Mouse (Mus musculus) thymus, postnatal 36 days (tissue): ENCODE measurements around the gene Luc7l2.
"Not testable (repeated sequence)": the region's sequence is repeated elsewhere in the genome, so short reads cannot be mapped to it uniquely, and the experiment has no call there.

Source experiments
- DNase-seq, 2 experiments: peaks; one replicate each; pipeline ENCODE4 v3.0.0; 2022; ENCODE audit warnings: mixed read lengths in 2 of 2

Luc7l2 gene

DNA sequence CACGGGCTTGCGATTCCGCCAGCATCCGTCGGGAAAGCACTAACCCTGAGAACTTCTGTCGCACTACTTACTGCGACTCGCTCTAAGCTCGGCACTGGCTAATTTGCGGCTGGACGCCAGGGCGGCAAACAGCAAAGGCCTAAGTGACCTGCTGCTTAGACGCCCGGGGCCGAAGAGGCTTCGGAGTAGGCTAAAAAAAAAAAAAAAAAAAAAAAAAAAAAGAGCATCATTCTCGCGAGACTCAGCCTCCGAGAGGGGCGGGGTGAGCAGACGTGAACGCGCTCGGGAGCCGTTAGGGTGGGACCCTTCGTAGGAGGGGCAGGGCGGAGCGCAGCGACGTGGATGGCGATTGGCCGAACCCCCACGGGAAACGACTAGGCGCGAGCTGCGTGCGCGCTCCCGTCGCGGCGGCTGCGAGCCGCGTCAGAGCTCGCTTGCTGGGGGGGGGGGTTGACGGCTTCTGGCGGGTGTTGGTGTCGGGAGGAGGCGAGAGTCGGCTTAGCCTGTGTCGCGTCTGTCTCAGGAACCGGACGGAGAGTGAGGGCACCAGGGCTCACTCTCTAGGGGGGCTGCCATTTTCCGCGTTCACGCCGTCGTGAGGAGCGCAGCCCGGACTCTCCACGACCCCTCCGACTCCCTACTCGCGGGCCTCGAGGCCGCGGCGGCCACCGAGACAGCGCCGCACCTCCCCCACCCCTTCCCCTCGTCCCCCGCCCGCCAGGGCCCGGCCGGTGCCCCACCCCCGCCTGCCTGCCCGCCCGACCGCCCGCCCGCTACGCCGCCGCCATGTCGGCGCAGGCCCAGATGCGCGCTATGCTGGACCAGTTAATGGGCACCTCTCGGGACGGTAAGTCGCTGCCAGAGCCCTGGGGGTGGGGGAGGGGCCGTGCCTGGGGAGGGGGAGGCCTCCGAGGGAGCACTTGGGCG, at the start of gene Luc7l2:
Gene Luc7l2 (plus strand): TSS at position 273 of the 927 bp plus-strand sequence.
- DNase-seq: peak; percentile 94 to 97

DNA sequence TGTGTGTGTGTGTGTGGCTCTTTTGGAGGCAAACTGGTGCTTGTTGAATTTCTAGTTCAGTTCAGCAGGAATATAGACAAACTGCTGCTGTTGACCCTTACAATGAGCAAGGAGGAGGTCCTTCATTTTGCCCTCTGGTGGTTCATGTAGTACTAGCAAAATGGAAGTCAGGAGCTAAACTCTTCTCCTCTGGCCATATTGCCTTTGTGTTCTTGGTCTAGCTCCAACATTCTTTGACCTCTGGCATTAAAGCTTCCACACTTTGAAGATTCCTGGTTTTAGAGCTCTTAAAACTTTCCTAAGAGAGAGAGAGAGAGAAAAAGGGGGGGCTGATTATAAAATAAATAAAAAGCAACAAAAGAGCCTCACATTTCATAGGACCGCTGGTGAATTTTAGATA, 39.0 kb upstream of the Luc7l2 start:
- no peak for DNase-seq

DNA sequence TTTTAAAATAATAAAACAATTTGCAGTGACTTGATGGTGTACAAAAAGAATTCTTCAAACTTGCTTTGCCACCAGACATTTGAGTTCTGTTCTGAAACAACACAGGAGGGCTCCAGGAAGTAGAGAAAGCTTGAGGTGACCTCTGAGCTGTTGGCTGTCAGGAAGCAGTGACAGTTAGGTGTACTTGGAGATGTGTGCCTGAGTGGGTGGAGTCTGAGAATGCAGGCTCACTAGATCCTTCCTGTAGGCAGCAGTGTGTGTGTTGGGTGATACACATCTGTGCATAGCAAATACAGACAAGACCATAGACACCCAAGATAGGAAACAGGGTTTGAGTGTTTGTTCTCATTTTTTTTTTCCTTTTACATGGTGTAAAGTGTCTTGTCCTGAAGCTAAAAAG, 38.3 kb upstream of the Luc7l2 start:
- peak; percentile 36 to 63 for DNase-seq

DNA sequence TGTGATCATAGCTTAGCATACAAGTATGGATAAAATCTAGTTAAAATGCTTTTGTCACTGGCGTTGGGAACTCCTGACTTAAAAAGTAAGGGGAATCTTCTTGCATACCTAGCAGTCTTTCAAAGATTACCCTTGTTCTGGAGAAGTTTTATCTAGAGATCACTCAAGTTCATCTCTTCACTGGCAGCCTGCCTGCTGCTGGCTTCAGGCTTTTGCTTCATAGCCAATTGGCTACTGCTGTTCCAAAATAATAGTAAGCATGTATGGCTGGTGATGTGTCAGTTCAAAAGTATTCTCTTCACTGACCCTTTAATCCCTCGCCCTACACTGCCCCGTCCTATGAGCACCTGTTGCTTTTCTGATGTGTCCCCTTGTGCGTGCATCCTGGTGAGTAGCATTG, 35.9 kb upstream of the Luc7l2 start:
- no peak for DNase-seq

DNA sequence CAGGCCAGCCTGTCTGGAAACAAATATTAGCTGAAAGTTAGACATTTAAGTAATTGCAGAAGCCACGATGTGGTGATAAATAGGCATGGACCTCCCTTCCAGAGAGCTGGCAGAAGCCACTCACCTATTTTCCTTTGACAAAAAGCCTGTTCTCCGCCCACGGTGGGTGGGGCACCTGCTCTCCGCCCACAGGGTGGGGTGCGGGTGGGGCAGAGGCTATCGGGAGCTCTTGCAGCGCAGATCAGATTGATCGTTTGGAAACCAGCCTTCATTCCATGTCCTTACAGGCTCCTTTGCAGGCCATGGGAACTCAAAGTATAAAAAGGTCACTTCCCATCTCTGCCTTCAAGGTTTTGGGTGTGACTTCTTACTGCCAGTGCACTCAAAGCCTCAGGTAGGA, 27.3 kb upstream of the Luc7l2 start:
- DNase-seq: peak; percentile 24 to 26

DNA sequence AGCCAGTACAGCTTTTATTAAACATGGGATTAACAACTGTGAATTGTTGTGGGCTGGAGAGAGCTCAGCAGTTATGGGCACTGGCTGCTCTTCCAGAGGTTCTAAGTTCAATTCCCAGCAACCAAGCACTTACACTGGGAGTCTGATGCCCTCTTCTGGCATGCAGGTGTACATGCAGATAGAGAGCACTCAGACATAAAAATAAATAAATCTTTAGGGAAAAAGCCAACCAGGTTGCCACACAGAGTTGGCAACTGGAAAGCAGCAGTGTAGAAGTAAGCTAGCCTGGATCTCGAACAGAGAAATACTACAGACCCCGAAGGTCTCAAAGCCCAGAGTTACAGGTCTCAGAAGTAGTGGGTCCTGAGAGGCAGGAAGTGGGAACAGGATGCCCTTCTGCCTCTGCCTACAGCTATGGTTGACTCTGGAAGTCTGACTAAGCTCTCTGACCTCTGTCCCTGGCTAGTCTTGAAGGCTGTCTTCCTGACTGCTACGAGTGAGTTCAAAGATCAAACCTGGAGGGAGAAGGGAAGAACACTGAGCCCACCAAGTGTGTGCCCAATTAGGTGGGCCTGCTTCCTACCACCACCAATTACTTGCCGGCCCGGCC, 19.8 kb upstream of the Luc7l2 start:
- DNase-seq: peak; percentile 17 to 26

DNA sequence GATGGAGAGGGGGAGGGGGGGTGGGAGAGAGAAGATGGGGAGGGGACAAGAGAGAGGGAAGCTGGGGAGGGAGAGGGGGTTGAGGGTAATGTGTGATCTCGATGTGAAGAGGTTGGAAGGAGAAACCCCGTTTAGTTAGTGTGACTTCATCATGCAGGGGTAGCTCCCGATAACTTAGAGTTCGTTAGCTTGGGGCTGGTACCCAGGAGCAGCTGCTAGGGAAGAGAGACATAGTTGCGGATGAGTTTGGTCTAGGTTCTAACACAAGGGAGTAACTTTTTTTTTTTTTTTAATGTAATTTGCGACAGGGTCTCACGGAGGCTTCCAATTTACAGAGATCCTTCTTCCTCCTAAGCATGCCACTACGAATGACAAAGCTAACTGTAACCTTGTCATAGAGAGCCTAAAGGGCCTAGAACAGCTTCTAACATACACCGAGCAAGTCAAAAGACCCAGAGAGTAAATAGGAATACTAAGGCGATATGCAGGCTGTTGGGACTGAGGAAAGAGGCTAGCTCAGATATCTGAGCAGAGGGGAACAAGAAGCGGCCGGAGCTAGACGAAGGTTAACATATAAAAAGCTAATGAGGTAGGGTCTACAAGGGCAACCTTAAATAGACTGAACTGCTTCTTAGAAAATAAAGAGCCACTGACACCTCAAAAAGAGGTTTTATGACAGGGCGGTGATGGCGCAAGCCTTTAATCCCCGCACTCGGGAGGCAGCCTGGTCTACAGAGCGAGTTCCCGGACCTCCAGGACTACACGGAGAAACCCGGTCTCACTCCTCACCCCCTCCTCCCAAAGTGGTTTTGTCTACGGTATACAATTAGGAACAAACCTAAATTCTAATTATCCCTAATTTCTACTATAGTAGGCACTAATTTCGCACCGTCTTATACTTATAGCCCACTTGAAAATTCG, 18.4 kb upstream of the Luc7l2 start:
- peak; percentile 42 to 56 for DNase-seq

DNA sequence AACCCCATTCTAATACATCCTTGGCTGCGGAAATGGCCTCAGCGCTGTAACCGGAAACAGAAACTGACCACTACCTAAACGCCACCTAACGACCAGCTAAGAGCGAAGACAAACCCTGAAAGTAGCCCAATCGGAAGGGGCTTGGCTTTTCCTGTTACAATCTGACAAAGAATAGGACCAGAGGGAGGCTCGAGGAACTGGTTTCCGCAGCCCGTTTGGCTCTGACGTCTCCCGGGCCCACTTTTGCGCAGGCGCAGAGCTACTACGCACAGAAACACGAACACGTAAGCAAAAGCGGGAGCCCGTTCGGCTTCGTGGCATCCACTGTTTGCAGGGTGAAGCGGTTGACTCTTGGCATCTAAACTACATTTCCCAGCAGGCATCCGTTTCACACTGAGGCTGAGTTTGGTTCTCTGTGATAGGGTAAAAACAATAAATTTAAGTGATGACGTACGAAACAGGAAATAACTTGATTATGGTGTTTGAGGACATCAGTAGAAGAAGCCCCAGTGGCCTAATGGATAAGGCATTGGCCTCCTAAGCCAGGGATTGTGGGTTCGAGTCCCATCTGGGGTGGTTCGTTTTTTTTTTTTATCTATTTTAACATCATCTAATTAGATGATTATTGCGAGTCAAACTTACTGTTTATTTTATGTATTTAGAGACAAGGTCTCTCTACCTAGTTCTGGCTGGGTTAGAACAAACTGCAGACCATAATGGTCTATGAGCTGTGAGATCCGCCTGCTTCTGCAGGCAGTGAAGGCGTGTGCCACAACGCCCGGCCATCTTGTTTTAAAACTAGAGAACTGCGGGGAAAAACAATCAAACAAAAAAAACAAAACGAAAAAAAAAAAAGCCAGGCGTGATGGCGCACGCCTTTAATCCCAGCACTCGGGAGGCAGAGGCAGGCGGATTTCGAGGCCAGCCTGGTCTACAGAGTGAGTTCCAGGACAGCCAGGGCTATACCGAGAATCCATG, 17.4 kb upstream of the Luc7l2 start, which contains the start of gene Fmc1:
Gene Fmc1 (plus strand): TSS at position 75 of the 978 bp plus-strand sequence.
- DNase-seq: peak; percentile 94 to 98

DNA sequence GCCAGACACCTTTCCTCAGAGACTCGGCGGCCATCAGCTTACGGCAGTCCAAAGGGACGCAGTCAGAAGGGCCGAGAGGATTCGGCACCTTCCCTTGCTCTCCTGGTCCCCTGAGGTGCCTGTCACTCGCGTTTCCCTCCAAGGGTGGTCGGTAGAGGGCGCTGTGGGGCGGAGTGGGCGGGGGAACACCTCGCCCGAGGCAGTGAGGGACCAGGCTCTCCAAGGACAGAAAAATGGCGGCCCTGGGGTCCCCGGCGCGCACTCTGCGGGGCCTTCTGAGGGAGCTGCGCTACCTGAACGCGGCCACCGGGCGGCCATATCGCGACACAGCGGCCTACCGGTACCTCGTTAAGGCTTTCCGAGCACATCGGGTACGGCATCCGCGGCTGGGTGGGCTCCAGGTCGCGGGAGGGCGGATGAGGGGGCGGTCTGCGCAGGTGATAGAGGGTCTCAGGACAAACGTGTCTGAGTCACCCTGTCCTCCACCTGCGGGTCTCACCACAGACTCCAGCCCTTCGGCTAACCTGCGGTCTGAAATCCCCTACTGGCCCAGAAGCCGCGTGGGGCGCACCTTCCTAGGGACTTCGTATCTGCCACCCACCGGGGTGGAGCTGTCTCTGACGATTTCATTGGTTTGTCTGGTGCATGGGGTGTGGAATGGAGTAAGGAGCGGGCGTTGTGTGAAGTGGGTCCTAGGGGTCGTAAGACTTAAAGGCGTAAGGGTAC, 16.3 kb upstream of the Luc7l2 start:
- DNase-seq: peak; percentile 97 to 100

DNA sequence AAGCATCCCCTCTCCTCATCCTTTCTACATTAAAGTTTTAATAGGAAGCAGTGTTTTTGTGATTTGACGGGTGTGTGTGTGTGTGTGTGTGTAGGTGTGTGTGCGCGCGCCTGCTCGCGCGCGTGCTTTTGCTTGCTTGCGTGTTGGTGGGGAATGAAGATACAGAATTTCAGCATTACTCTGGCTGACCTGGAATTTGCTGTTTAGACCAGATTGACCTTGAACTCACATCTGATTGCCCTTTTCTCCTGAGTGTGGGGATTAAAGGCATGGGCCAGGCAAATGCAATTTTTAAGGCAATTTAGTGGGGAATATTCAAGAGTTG, 15.8 kb upstream of the Luc7l2 start:
- DNase-seq: no peak

DNA sequence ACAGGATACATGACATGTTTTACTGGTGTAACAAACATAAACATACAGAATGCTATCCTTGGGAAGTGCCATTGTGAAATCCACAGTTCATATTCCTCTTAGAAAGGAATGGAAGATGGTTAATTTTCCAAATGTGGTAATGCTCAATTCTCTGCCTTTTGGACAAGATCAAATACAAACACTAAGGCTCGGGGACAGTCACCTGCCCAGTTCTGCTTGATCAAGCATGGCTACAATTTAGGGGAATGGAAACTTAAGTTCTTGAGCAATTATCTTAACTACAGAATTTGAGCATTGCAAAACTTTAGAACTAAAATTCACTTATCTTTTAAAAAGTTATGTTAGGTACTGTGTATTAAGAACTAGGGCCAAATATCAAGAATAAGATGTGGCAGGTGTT, 15.3 kb upstream of the Luc7l2 start:
- no peak for DNase-seq

DNA sequence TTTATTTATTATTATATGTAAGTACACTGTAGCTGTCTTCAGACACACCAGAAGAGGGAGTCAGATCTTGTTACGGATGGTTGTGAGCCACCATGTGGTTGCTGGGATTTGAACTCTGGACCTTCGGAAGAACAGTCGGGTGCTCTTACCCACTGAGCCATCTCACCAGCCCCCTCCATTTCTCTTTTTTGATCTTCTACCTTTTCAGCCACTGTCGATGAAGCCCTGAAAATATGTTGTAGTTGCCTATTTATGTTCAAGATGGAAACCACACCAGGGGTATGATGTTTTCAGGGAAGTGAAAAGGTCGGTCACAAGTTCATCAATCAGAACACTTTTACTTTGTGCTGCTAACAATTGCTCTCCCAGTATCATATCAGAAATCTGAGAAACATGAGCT, 7.0 kb upstream of the Luc7l2 start:
- not testable (repeated sequence) for DNase-seq

DNA sequence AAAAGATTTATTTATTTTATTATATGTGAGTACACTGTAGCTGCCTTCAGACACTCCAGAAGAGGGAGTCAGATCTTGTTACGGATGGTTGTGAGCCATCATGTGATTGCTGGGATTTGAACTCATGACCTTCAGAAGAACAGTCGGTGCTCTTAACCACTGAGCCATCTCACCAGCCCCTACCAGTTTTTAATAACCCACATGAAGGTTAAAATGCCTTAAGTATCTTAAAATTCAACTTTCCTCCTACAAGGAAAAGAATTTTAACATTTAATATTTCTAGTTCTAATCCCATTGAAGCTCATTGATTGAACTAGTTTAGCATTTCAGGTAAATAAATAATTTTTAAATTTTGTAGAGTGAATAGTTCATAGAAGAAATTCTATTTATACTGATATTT, 4.1 kb upstream of the Luc7l2 start:
- not testable (repeated sequence) for DNase-seq

DNA sequence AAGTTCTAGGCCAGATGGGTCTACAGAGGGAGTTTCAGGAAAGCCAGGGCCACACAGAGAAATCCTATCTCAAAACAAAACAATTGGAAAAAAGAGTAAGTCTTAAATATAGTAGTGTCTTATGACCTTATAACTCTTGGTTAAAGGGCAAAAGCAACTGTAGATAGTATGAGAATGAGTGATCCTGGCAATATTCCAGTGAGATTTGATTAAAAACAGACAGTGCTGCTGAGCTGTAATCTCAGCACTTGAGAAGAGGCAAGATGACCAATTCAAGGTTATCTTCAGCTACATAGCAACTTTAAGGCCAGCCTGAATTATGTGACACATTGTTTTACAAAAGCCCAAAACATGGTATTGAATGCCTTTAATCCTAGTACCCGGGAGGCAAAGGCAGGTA, 3.4 kb upstream of the Luc7l2 start:
- no peak for DNase-seq

DNA sequence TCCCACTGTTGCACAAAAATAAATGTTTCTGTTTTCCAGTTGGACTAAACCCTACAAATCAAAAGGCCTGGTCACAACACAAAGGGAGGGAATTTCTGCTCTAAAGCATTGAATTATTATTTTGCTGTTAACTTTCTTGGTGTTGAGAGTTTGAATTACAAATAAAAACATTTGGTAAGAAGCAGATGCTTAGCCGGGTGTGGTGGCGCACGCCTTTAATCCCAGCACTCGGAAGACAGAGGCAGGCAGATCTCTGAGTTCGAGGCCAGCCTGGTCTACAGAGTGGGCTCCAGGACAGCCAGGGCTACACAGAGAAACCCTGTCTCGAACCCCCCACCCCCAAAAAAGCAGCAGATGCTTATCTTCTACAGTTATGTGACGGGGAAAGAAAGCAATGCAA, 2.5 kb upstream of the Luc7l2 start:
- DNase-seq: not testable (repeated sequence)

DNA sequence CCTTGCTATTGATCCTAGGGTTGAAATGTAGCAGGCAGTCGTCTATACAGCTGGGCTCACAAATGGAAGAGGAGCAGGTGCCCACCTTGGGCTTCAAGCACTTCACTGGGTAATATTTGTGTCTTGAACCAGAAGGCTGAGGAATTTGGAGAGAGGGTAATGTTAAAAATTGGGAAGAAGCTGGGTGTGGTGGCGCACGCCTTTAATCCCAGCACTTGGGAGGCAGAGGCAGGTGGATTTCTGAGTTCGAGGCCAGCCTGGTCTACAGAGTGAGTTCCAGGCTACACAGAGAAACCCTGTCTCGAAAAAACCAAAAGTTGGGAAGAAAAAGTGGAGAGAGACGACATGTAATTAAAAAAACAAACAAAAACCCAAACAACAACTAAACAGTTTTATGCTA, 1.3 kb upstream of the Luc7l2 start:
- DNase-seq: not testable (repeated sequence)

DNA sequence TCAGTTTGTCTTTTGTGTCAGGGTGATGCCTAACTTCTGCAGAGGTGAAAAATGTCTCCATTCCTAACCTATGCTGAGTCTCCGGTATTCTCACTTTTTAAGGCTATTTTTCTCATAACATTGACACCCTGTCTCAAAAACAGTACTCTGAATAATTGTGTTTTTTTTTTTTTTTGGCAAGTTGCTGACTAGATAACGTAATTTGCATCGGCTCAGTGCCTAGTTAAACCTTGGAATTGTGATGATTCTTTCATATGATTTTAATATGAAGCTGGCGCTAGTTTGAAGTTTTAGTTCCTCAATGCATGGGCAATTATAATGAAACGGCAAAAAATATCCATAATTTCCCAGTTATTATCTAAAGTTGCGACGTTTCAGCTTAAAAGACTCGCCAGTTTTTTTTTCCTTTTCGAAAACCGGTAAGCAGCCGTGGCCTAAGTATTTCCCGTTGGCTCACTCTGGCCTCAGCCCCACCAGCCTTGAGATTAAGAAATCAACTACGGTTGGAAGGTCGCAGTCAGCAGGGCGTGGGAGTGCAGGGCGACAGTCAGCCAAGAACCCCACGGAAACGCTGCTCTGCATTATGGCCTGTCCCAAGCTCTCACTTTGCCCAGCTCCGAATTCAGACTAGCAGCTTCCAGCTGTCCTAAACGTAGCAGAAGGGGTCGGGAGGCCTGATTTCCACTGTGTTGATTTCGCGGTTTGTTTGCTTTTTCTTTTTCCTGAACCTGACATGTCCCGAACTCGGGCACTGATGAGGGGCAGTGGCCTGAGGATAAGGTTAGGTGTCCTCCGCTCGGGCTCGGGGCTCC, 678 bp upstream of the Luc7l2 start:
- DNase-seq: no peak

DNA sequence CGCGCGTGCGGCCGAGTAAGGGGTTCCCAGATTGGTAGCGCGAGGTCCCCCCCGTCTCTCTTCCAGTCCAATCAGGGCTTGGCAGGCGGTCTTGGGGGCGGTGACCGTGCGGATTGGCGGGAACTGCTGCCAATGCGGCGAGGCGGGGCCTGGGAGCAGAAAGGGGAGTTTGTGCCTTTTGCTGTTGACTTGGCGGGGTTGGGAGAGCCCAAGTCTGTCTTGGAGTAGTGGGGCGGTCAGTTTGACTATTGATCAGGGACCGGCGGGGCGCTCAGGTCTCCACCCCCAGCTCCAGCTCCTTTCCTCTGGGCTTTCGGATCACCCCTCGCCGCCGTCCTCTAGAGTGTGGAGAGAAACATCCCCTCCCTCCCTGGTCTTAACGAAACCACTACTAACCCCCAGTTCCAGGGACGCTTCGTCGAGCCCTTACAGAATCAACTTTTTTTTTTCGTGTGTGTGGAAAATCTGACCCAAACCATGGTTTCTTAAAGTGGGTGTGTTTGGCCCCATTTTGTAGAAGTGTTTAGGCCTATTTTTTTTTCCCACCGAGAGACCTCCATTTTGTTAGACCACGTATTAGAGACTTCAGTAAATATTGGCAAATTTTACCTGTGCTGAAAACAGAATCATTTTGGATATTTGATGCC, 978 bp downstream of the Luc7l2 start:
- DNase-seq: peak; percentile 97 to 98

DNA sequence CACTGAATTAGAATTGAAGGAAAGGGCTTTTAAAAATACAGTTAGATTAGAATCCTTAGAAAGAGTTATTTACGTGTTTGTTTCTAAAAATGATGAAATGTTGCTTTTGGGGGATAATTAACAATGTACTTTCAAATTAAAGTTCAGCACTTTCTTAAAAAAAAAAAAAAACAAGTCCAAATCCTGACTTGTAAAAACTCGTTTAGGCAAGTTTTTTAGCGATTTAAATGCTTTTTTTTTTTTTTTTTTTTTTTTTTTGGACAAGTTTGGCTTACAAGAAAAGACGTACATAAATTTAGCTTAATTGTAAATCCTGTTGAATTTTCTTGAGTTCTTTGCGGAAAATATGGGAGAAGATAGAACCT, 1.5 kb downstream of the Luc7l2 start:
- DNase-seq: no peak

DNA sequence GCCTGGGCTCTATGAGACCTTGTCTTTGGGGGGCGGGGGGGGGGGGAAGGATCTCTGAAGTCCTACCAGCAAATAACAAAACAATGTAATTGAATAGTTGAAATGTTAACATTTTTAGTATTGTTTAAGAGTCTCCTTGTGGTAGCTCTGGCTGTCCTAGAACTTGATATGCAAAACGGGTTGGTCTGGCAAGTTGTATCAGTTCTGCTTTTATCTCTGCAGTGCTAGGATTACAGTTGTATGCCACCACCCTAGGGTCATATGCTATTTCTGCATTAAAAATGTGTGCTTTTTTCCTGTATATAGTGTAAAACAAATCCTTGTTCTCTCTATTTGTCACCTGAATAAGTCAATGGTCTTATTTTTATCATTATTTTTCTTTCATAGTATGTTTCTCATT, 25.0 kb downstream of the Luc7l2 start:
- DNase-seq: no peak
